ENCODE assay signal across 9 mouse cellular contexts in the genomic region with DNA sequence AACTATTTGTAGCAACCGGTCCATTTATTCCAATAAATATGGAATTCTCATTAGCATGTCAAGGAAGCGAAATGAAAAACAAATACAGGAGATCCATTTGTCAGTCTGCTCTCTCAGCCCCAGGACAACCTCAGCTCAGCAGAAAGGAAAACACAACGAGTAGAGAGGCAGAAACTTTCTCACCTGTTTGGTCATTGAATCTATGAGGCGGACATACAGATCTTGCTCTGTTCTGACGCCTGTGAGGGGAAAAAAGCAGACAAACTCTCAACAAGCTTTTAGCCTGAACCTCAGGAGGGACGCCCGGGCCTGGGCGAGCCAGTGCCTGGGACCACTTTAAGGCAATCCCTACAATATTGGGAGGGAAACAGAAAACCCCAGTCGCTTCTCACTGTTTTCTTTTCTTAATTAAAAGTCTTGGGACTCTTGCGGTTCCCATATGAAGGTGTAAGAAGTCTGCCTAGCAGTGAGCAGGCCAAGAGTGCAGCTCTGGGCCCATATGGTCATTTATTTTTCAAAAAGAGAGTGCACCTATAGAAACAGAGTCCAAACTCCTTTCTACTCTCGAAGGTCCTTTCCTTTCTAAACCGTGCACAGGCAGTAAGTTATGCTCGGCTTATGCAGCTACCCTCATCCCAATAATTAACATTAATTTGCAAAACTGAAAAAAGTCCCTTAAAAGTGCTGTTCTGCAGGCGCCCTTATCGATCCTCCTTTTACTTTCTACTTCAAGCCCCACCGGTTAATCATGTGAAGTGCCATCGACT. TPM values are rescaled to one million over a fixed set of nuclear protein-coding genes. Genes with fewer than 3 reads are reported as not detected.
DNase-seq lines count a peak whose midpoint lies in the region; ATAC-seq and TF ChIP-seq lines count a peak whose summit lies in the region.
"Had no signal": no experiment of that assay in that cellular context is flagged by ENCODE, and none has a peak within 500 bp of the region (broad histone marks: within the 10 kb centered on the region; RNA-seq: fewer than 3 reads in every experiment).

No protein-coding gene starts in this region.

- 4% methylated on average over 17 of the region's 17 CpGs for WGBS in lung, embryonic 14.5 days
- 1% methylated on average over 17 of the region's 17 CpGs for WGBS in forebrain, embryonic 12.5 days
- 2% methylated on average over 17 of the region's 17 CpGs for WGBS in limb, embryonic 12.5 days

- peak overlapping the region; percentile 97; the same call in 1 of the 2 replicates for H3K4me2 ChIP-seq in lung, embryonic 14.5 days
- H3K4me2 ChIP-seq in forebrain, embryonic 12.5 days, result peak overlapping the region; percentile 93
- peak overlapping the region; percentile 92 for H3K4me2 ChIP-seq in limb, embryonic 12.5 days

- H3K9me3 ChIP-seq in lung, embryonic 14.5 days (ENCODE audit: low read depth, low read length), result no peaks in the 10 kb centered on the region
- no peaks in the 10 kb centered on the region for H3K9me3 ChIP-seq in forebrain, embryonic 12.5 days
- H3K9me3 ChIP-seq in limb, embryonic 12.5 days, result no peaks in the 10 kb centered on the region

- TF ChIP-seq CTCF in lung, embryonic 14.5 days (IDR thresholded peaks at IDR 0.05; ENCODE audit: low read depth), result no peak
- TF ChIP-seq CTCF in left cerebral cortex, adult 2 months (IDR thresholded peaks at IDR 0.05), result no peak

- no peaks in the 10 kb centered on the region for H3K36me3 ChIP-seq in lung, embryonic 14.5 days (ENCODE audit: insufficient read depth)
- no peaks in the 10 kb centered on the region for H3K36me3 ChIP-seq in forebrain, embryonic 12.5 days (replicated peaks)
- H3K36me3 ChIP-seq in limb, embryonic 12.5 days, result peaks cover 18% of the 10 kb centered on the region

- peak overlapping the region; percentile 51; the same call in 1 of the 2 replicates for H3K9ac ChIP-seq in lung, embryonic 14.5 days
- H3K9ac ChIP-seq in forebrain, embryonic 12.5 days, result peak overlapping the region; percentile 26; the same call in 1 of the 2 replicates
- peak overlapping the region; percentile 98 for H3K9ac ChIP-seq in limb, embryonic 12.5 days (replicated peaks)
- H3K9ac ChIP-seq: liver, embryonic 14.5 days had no signal

- no peak overlapping the region for H3K27ac ChIP-seq in lung, embryonic 14.5 days (ENCODE audit: low read depth)
- no peak overlapping the region for H3K27ac ChIP-seq in forebrain, embryonic 12.5 days
- peak overlapping the region; percentile 94 for H3K27ac ChIP-seq in limb, embryonic 12.5 days
- no peak overlapping the region for H3K27ac ChIP-seq in left cerebral cortex, adult 2 months
- H3K27ac ChIP-seq: liver, embryonic 14.5 days had no signal

- H3K27me3 ChIP-seq in lung, embryonic 14.5 days (ENCODE audit: insufficient read depth, low read length), result peaks cover 94% of the 10 kb centered on the region
- H3K27me3 ChIP-seq in forebrain, embryonic 12.5 days, result peaks cover 92% of the 10 kb centered on the region
- peaks cover 52% of the 10 kb centered on the region for H3K27me3 ChIP-seq in limb, embryonic 12.5 days

- DNase-seq in lung, embryonic 14.5 days, result peak; percentile 29
- DNase-seq in lung, adult 18-20 months, result no peak
- peak; percentile 37 for DNase-seq in retina, postnatal 1 day
- DNase-seq in frontal cortex, postnatal 25 days (ENCODE audit: low spot score in 2 of 2), result no peak
- DNase-seq in left cerebral cortex, adult 2 months (ENCODE audit: extremely low spot score in 1 of 2, low spot score in 2 of 2), result no peak

- intact Hi-C loops in left cerebral cortex, adult 2 months (cut with DNase I), result loop anchor here (5.0 kb wide), 1 partner anchor 1250 kb away; no protein-coding TSS in a partner anchor

- ATAC-seq in lung, embryonic 14.5 days (ENCODE audit: insufficient read depth), result no peak
- ATAC-seq in forebrain, embryonic 12.5 days (ENCODE audit: low FRiP score), result no peak
- ATAC-seq in limb, embryonic 12.5 days (ENCODE audit: insufficient number of reproducible peaks, insufficient read depth, low FRiP score, low TSS enrichment, low read depth), result no peak
- ATAC-seq in inflammation-experienced regulatory T-cells, adult 6 months, result no peak

- H3K4me1 ChIP-seq in lung, embryonic 14.5 days (ENCODE audit: insufficient read depth), result no peaks in the 10 kb centered on the region
- H3K4me1 ChIP-seq in forebrain, embryonic 12.5 days, result peaks cover 69% of the 10 kb centered on the region
- peaks cover 42% of the 10 kb centered on the region for H3K4me1 ChIP-seq in limb, embryonic 12.5 days (replicated peaks)

- peak overlapping the region; percentile 52; the same call in 1 of the 2 replicates for H3K4me3 ChIP-seq in lung, embryonic 14.5 days (ENCODE audit: low read depth, low read length)
- peak overlapping the region; percentile 61 for H3K4me3 ChIP-seq in forebrain, embryonic 12.5 days (replicated peaks)
- peak overlapping the region; percentile 93 for H3K4me3 ChIP-seq in limb, embryonic 12.5 days (replicated peaks)
- H3K4me3 ChIP-seq in left cerebral cortex, adult 2 months, result no peak overlapping the region

RNA-seq across cellular contexts. Expression of a gene that starts 1.9 kb away (rescaled TPM):
- 0.09 and 0.14 TPM in 2 replicates for polyA plus RNA-seq in lung, embryonic 14.5 days (2014; fragmentation: Nextera tagmentation; extraction: Ambion mirVana)
- polyA plus RNA-seq in forebrain, embryonic 12.5 days (2016; fragmentation: Nextera tagmentation; extraction: Ambion mirVana), result 3.4 and 6.4 TPM in 2 replicates
- 16.9 and 17.6 TPM in 2 replicates for polyA plus RNA-seq in limb, embryonic 12.5 days (2016; fragmentation: Nextera tagmentation; extraction: Ambion mirVana)
- not detected for polyA plus RNA-seq in inflammation-experienced regulatory T-cells, adult 6 months (2017; shearing (Covaris generic))
- under 1 TPM; 0.20 to 0.35 TPM for total RNA-seq in left cerebral cortex, adult 2 months (2021)

Comparison
In these comparisons a context has a peak if more than half of its experiments do, and no peak if none do; other contexts are left out.
1. DNase-seq: peak in lung, embryonic 14.5 days (single experiment) and retina, postnatal 1 day (single experiment); none in lung, adult 18-20 months (0 of 2), frontal cortex, postnatal 25 days (0 of 2) and left cerebral cortex, adult 2 months (0 of 2).
2. H3K9ac ChIP-seq: peak in every context shown above with its lines; median percentile 98 in limb, embryonic 12.5 days; 51 in lung, embryonic 14.5 days; 26 in forebrain, embryonic 12.5 days.
3. Peak in every context shown above with its lines, with median percentiles within 50 percentile points of each other: H3K4me2 ChIP-seq.